Mouse (Mus musculus) liver, postnatal 0 days (tissue): ENCODE measurements at regions not wholly inside any gene's neighbourhood (a gene's known extent, or its start where the extent isn't known, plus 50 kb on each side); places are given as distances from the start of the nearest gene placed in this dataset.
"Not testable (repeated sequence)": the region's sequence is repeated elsewhere in the genome, so short reads cannot be mapped to it uniquely, and the experiment has no call there.

Source experiments
- ATAC-seq: fragments of 200-750 bp; cut with Nextera tagmentation; 2 replicates; pipeline ENCODE4 v1.8.0; 2017; ENCODE audit warnings: mild to moderate bottlenecking, moderate library complexity
- DNase-seq: peaks from one replicate; pipeline ENCODE4 v3.0.0-alpha.2; 2016
- H3K27ac ChIP-seq: fragments of 300-500 bp; sonication (generic); 2 replicates; pipeline ENCODE4 v1.5.1; 2014; ENCODE audit warnings: antibody characterized with exemption, moderate library complexity, mild to moderate bottlenecking, low read depth
- H3K27me3 ChIP-seq: fragments of 300-500 bp; sonication (generic); 2 replicates; pipeline ENCODE4 v1.6.1; 2014; ENCODE audit warnings: low read length, control low read depth, mixed read lengths; ENCODE audit not compliant: insufficient read depth
- H3K36me3 ChIP-seq: fragments of 300-500 bp; sonication (generic); replicated peaks from 2 replicates; pipeline ENCODE4 v1.6.1; 2014; ENCODE audit warnings: mild to moderate bottlenecking, control low read depth, low read length, moderate library complexity, mixed read lengths; ENCODE audit not compliant: insufficient read depth
- H3K4me1 ChIP-seq: fragments of 300-500 bp; sonication (generic); 2 replicates; pipeline ENCODE4 v1.6.1; 2014; ENCODE audit warnings: antibody characterized with exemption, mild to moderate bottlenecking, control low read depth; ENCODE audit not compliant: insufficient read depth
- H3K4me2 ChIP-seq: fragments of 300-500 bp; sonication (generic); 2 replicates; pipeline ENCODE4 v1.6.1; 2014; ENCODE audit warnings: low read depth, mild to moderate bottlenecking, low read length, moderate library complexity, mixed read lengths
- H3K4me3 ChIP-seq: fragments of 300-500 bp; sonication (generic); 2 replicates; pipeline ENCODE4 v1.5.1; 2014; ENCODE audit warnings: low read depth, low read length
- H3K9ac ChIP-seq: fragments of 300-500 bp; sonication (generic); replicated peaks from 2 replicates; pipeline ENCODE4 v1.6.1; 2014; ENCODE audit warnings: mild to moderate bottlenecking, moderate library complexity
- H3K9me3 ChIP-seq: fragments of 300-500 bp; sonication (generic); 2 replicates; pipeline ENCODE4 v1.6.1; 2016; ENCODE audit warnings: mild to moderate bottlenecking, control low read depth, low read length, mixed read lengths
- CTCF ChIP-seq: sonication (generic); IDR thresholded peaks from 2 replicates; pipeline ENCODE4 v1.5.1; 2016; ENCODE audit warnings: antibody characterized with exemption, low read depth
- EP300 ChIP-seq: IDR thresholded peaks from 2 replicates; pipeline ENCODE4 v1.6.1; 2016; ENCODE audit warnings: antibody characterized with exemption, low read depth, mild to moderate bottlenecking
- WGBS: fragments of 180-500 bp; shearing (Covaris S2); extraction: QIAGEN DNeasy Blood & Tissue Kit; methylation state at CpG from one replicate; pipeline ENCODE4 v1.1.7; 2014; ENCODE audit not compliant: insufficient replicate concordance; 5-methylcytosine and 5-hydroxymethylcytosine counted together

DNA sequence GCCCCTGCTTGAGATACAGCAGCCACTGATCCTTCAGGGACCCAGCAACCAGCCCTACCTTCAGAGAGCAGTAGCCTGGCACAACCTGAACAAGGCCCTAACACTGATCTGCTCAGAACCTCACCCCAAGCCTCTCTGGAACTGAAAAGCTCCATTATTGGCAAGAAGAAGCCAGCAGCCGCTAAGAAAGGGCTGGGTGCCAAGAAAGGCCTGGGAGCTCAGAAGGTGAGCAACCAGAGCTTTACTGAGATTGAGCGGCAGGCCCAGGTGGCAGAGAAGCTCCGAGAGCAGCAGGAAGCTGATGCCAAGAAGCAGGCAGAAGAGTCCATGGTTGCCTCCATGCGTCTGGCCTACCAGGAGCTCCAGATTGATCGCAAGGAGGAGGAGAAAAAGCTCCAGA lies 74.4 kb upstream of the Oxtr start:
- H3K4me2 ChIP-seq, H3K27ac ChIP-seq, H3K4me3 ChIP-seq, ATAC-seq, H3K36me3 ChIP-seq, DNase-seq, H3K9me3 ChIP-seq, H3K27me3 ChIP-seq, H3K9ac ChIP-seq, H3K4me1 ChIP-seq: not testable (repeated sequence)
- WGBS, result 76% methylated on average over 5 of the region's 5 CpGs

DNA sequence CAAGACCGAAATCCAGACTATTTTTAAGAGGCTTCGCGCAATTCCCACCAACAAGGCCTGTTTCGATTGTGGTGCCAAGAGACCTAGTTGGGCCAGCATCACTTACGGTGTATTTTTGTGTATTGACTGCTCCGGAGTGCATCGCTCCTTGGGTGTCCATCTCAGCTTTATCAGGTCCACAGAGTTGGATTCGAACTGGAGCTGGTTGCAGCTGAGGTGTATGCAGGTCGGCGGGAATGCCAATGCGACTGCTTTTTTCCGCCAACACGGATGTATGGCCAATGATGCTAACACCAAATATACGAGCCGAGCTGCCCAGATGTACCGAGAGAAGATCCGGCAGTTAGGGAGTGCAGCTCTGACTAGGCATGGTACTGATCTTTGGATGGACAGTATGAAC lies 73.9 kb upstream of the Oxtr start:
- WGBS, result 89% methylated on average over 17 of the region's 17 CpGs
- not testable (repeated sequence) for H3K27ac ChIP-seq

DNA sequence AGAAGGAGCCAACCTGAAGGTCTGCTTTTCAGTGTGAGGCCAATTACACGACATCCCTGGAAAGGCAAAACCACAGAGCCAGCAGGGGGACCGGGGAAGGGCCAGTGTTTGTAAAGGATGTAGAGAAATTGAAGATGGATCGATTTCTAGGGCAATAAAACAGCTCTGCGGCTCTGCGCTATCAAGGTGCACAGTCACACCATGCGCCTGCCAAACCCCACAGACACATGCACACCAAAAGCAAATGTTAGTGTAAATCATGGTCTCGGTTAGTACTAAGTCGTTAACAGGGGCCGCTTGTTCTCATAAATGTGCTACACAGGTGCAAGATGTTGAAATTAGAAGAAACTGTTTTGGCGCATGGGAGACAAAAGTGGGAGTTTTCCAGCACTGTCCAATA lies 72.3 kb upstream of the Oxtr start:
- no peaks in the 10 kb centered on the region for H3K4me1 ChIP-seq
- WGBS, result 72% methylated on average over 10 of the region's 10 CpGs

More for the DNA sequence above, 73.9 kb upstream of the Oxtr start:
- ATAC-seq, DNase-seq, H3K4me2 ChIP-seq, H3K27me3 ChIP-seq, H3K9me3 ChIP-seq, H3K9ac ChIP-seq, H3K4me3 ChIP-seq, H3K36me3 ChIP-seq, H3K4me1 ChIP-seq: not testable (repeated sequence)

DNA sequence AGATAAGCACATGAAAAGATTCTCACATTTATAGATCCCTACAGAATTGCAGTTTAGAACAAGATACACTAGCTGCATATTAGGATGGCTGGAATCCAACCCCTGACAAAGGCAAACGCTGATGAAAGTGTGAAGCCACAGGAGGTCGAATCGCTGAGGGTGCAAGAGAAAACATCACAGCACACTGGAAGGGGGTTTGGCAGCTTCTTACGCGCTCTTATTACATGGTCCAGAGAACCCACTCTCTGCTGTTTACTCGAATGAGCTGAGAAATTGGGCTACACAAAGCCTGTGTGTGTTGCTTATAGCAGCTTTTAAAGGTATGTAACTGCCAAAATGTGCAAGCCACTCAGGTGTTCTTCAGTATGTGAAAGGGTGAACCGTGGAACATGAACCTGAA lies 71.8 kb upstream of the Oxtr start:
- WGBS, result 69% methylated on average over 7 of the region's 7 CpGs
- no peak overlapping the region for H3K27ac ChIP-seq
- no peak overlapping the region for H3K4me3 ChIP-seq
- no peak overlapping the region for H3K4me2 ChIP-seq
- TF ChIP-seq CTCF (no peak), EP300 (no peak)
- no peaks in the 10 kb centered on the region for H3K9me3 ChIP-seq
- no peak overlapping the region for H3K9ac ChIP-seq
- no peaks in the 10 kb centered on the region for H3K27me3 ChIP-seq
- H3K36me3 ChIP-seq, result no peaks in the 10 kb centered on the region
- H3K4me1 ChIP-seq, result no peaks in the 10 kb centered on the region
- no peak for DNase-seq
- no peak for ATAC-seq

More for the DNA sequence above, 72.3 kb upstream of the Oxtr start:
- TF ChIP-seq CTCF (no peak), EP300 (no peak)
- Histone ChIP-seq H3K4me2 (no peak overlapping the region), H3K9ac (no peak overlapping the region), H3K36me3 (no peaks in the 10 kb centered on the region), H3K27ac (no peak overlapping the region), H3K9me3 (no peaks in the 10 kb centered on the region), H3K27me3 (no peaks in the 10 kb centered on the region), H3K4me3 (no peak overlapping the region)
- DNase-seq (no peak), ATAC-seq (no peak)

DNA sequence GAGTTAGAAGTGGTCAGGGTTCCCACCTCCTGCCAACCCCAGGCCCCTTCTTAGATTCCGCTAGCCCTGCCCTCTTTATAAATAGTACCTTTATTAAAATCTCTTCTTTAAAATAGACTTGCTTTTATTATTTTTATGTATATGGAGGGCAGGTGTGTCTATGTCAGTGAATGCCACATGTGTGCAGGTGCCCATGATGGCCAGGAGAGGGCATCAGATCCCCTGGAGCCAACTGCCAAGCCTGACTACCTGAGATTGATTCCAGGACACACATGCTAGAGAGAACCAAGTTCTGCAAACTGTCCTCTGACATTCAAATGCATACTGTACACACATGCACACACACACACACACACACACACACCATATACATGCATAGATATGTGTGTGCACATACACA lies 69.8 kb upstream of the Oxtr start:
- no peaks in the 10 kb centered on the region for H3K27me3 ChIP-seq
- H3K9ac ChIP-seq, result no peak overlapping the region
- no peak overlapping the region for H3K4me3 ChIP-seq
- peak; percentile 29 for TF ChIP-seq CTCF
- TF ChIP-seq EP300, result no peak
- no peak overlapping the region for H3K4me2 ChIP-seq
- no peaks in the 10 kb centered on the region for H3K36me3 ChIP-seq
- WGBS, result 91% methylated on average over 1 of the region's 1 CpGs
- H3K4me1 ChIP-seq, result no peaks in the 10 kb centered on the region
- H3K9me3 ChIP-seq, result no peaks in the 10 kb centered on the region
- DNase-seq (no peak), ATAC-seq (no peak)
- no peak overlapping the region for H3K27ac ChIP-seq

DNA sequence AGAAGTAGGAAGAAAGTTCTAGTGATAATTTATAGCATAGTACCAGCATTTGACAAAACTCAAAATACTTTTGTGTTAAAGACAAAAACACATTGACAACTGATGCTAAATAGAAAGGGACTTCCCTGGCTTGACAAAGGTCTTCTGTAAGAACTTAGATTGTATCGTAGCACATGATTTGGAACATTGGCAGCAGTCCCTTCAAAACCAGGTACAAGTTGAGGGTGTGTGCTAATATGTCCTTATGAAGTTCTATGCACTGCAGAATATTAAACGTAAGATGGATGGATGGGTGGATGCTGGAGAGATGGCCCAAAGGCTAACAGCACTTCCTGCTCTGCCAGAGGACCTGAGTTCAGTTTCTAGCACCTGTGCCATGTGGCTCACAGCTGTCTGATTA lies 67.8 kb upstream of the Oxtr start:
- Histone ChIP-seq H3K4me2 (no peak overlapping the region), H3K4me1 (no peaks in the 10 kb centered on the region), H3K9ac (no peak overlapping the region), H3K27me3 (no peaks in the 10 kb centered on the region), H3K36me3 (no peaks in the 10 kb centered on the region), H3K4me3 (no peak overlapping the region), H3K27ac (no peak overlapping the region), H3K9me3 (no peaks in the 10 kb centered on the region)
- 73% methylated on average over 2 of the region's 2 CpGs for WGBS
- ATAC-seq, result no peak
- no peak for DNase-seq
- TF ChIP-seq CTCF, result no peak
- no peak for TF ChIP-seq EP300

DNA sequence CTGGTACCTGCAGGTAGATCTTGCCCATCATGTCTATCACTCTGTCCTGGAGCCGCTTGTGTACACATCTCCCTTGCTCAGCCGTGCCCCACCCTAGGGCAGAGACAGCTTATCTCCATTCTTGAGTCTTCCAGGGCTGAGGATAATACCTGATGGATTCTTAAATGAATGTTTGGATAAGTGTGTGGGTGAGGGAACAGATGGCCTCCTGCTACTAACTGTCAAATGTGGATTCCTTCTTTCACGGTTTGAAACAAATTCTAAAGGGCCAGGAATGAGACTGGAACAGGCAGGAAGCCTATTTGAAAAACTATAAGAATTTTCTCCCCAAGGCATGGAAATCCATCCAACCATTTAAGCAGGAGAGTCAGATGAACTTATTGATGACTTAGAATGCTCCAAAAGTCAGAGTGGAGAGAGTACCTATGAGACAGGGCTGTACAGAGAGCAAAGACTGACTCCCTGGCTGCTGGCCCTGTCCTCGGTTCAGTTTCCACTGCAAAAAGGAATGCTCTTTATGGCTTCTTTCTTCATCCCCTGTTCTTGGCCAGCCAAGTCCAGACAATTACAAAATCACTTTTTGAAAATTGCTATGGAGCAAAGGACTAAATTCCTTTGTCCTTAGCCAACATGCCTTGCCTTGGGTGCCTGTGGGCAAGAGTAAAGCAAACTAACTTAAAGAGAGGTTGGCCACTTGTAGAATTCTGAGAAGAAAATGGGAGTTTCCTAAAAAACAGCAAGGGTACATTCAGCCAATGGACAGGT lies 66.8 kb upstream of the Oxtr start:
- Histone ChIP-seq H3K27ac (no peak overlapping the region), H3K9ac (no peak overlapping the region), H3K9me3 (no peaks in the 10 kb centered on the region), H3K4me2 (no peak overlapping the region), H3K36me3 (no peaks in the 10 kb centered on the region), H3K27me3 (no peaks in the 10 kb centered on the region), H3K4me3 (no peak overlapping the region), H3K4me1 (no peaks in the 10 kb centered on the region)
- ATAC-seq (no peak), DNase-seq (no peak)
- 56% methylated on average over 4 of the region's 4 CpGs for WGBS
- no peak for TF ChIP-seq EP300
- no peak for TF ChIP-seq CTCF
